8 mouse cellular contexts compared by ENCODE assay signal in genomic region chr6:108569460-108570187, GRCm38 (mm10).
DNase-seq lines count a peak whose midpoint lies in the region; ATAC-seq and TF ChIP-seq lines count a peak whose summit lies in the region.

No protein-coding gene starts in this region.

- no peak overlapping the region for H3K9ac ChIP-seq in midbrain, embryonic 11.5 days (ENCODE audit: low read length)
- no peak overlapping the region for H3K9ac ChIP-seq in midbrain, embryonic 13.5 days (replicated peaks)
- H3K9ac ChIP-seq in kidney, embryonic 16.5 days (replicated peaks; ENCODE audit: low read length) = no peak overlapping the region
- no peak overlapping the region for H3K9ac ChIP-seq in hindbrain, embryonic 12.5 days

- WGBS in midbrain, embryonic 11.5 days = 72% methylated on average over 7 of the region's 7 CpGs
- 80% methylated on average over 7 of the region's 7 CpGs for WGBS in midbrain, embryonic 13.5 days
- 18% methylated on average over 7 of the region's 7 CpGs for WGBS in kidney, embryonic 16.5 days
- 81% methylated on average over 7 of the region's 7 CpGs for WGBS in small intestine, adult 2 months
- 67% methylated on average over 7 of the region's 7 CpGs for WGBS in hindbrain, embryonic 12.5 days

- ATAC-seq in midbrain, embryonic 11.5 days (ENCODE audit: low FRiP score) = no peak
- no peak for ATAC-seq in midbrain, embryonic 13.5 days
- peak; percentile 59 for ATAC-seq in kidney, embryonic 16.5 days (ENCODE audit: low FRiP score, low TSS enrichment)
- ATAC-seq in hindbrain, embryonic 12.5 days (ENCODE audit: low FRiP score) = no peak

- H3K4me2 ChIP-seq in midbrain, embryonic 11.5 days = no peak overlapping the region
- H3K4me2 ChIP-seq in midbrain, embryonic 13.5 days (replicated peaks) = no peak overlapping the region
- no peak overlapping the region for H3K4me2 ChIP-seq in kidney, embryonic 16.5 days (replicated peaks; ENCODE audit: low read depth, low read length)
- H3K4me2 ChIP-seq in hindbrain, embryonic 12.5 days (replicated peaks) = no peak overlapping the region

- H3K4me3 ChIP-seq in midbrain, embryonic 11.5 days (ENCODE audit: low read depth, low read length) = no peak overlapping the region
- H3K4me3 ChIP-seq in midbrain, embryonic 13.5 days (replicated peaks) = no peak overlapping the region
- H3K4me3 ChIP-seq in kidney, embryonic 16.5 days (ENCODE audit: low read length) = no peak overlapping the region
- no peak overlapping the region for H3K4me3 ChIP-seq in small intestine, adult 2 months (ENCODE audit: low read depth, low read length)
- H3K4me3 ChIP-seq in hindbrain, embryonic 12.5 days = no peak overlapping the region

- H3K36me3 ChIP-seq in midbrain, embryonic 11.5 days (ENCODE audit: control insufficient read depth, insufficient read depth, low read length) = no peaks in the 10 kb centered on the region
- H3K36me3 ChIP-seq in midbrain, embryonic 13.5 days = no peaks in the 10 kb centered on the region
- H3K36me3 ChIP-seq in kidney, embryonic 16.5 days (ENCODE audit: insufficient read depth, low read length) = no peaks in the 10 kb centered on the region
- H3K36me3 ChIP-seq in small intestine, adult 2 months (ENCODE audit: control insufficient read depth, insufficient read depth, low read length) = no peaks in the 10 kb centered on the region
- H3K36me3 ChIP-seq in hindbrain, embryonic 12.5 days = no peaks in the 10 kb centered on the region

- no peak for TF ChIP-seq CTCF in small intestine, adult 2 months (IDR thresholded peaks at IDR 0.05; ENCODE audit: extremely low read depth, insufficient read length, insufficient replicate concordance, low read depth, low read length)

- peaks cover 8% of the 10 kb centered on the region; the same call in 1 of the 2 replicates for H3K4me1 ChIP-seq in midbrain, embryonic 11.5 days (ENCODE audit: control insufficient read depth, insufficient read depth, low read length)
- H3K4me1 ChIP-seq in midbrain, embryonic 13.5 days (replicated peaks) = peaks cover 15% of the 10 kb centered on the region
- peaks cover 29% of the 10 kb centered on the region for H3K4me1 ChIP-seq in kidney, embryonic 16.5 days (ENCODE audit: insufficient read depth, low read length)
- peaks cover 14% of the 10 kb centered on the region for H3K4me1 ChIP-seq in small intestine, adult 2 months (ENCODE audit: control insufficient read depth, insufficient read depth, insufficient read length, low read length)
- H3K4me1 ChIP-seq in hindbrain, embryonic 12.5 days = peaks cover 12% of the 10 kb centered on the region

- no peaks in the 10 kb centered on the region for H3K9me3 ChIP-seq in midbrain, embryonic 11.5 days (ENCODE audit: control insufficient read depth, low read length)
- no peaks in the 10 kb centered on the region for H3K9me3 ChIP-seq in midbrain, embryonic 13.5 days
- no peaks in the 10 kb centered on the region for H3K9me3 ChIP-seq in kidney, embryonic 16.5 days (ENCODE audit: low read length)
- no peaks in the 10 kb centered on the region for H3K9me3 ChIP-seq in hindbrain, embryonic 12.5 days (replicated peaks)

- H3K27ac ChIP-seq in midbrain, embryonic 11.5 days (ENCODE audit: low read depth, low read length) = no peak overlapping the region
- no peak overlapping the region for H3K27ac ChIP-seq in midbrain, embryonic 13.5 days
- peak overlapping the region; percentile 68 for H3K27ac ChIP-seq in kidney, embryonic 16.5 days (ENCODE audit: low read length)
- peak overlapping the region; percentile 94 for H3K27ac ChIP-seq in small intestine, adult 2 months (ENCODE audit: insufficient read depth, low read depth, low read length)
- H3K27ac ChIP-seq in hindbrain, embryonic 12.5 days = no peak overlapping the region

- no peaks in the 10 kb centered on the region for H3K27me3 ChIP-seq in midbrain, embryonic 11.5 days (ENCODE audit: control insufficient read depth, insufficient read depth, low read length)
- no peaks in the 10 kb centered on the region for H3K27me3 ChIP-seq in midbrain, embryonic 13.5 days
- no peaks in the 10 kb centered on the region for H3K27me3 ChIP-seq in kidney, embryonic 16.5 days (ENCODE audit: insufficient read depth, low read length)
- H3K27me3 ChIP-seq in small intestine, adult 2 months (ENCODE audit: control insufficient read depth, insufficient read depth, low read length) = no peaks in the 10 kb centered on the region
- H3K27me3 ChIP-seq in hindbrain, embryonic 12.5 days = no peaks in the 10 kb centered on the region

- TF ChIP-seq POLR2A in small intestine, adult 2 months (IDR thresholded peaks at IDR 0.05; ENCODE audit: low read depth, low read length) = no peak

- DNase-seq in midbrain, embryonic 11.5 days (ENCODE audit: low spot score, missing footprints) = peak; percentile 86
- DNase-seq in heart, adult 18-20 months = peak; percentile 37 to 61
- DNase-seq in right cerebral cortex, postnatal 10 days (ENCODE audit: low spot score in 2 of 2) = no peak
- no peak for DNase-seq in left cerebral cortex, adult 11 months (ENCODE audit: low spot score)

Comparison
In these comparisons a context has a peak if more than half of its experiments do, and no peak if none do; other contexts are left out.
1. DNase-seq: peak in midbrain, embryonic 11.5 days (single experiment) and heart, adult 18-20 months (2 of 2); none in right cerebral cortex, postnatal 10 days (0 of 2) and left cerebral cortex, adult 11 months (single experiment).
2. H3K27ac ChIP-seq: peak in kidney, embryonic 16.5 days (single experiment) and small intestine, adult 2 months (single experiment); none in midbrain, embryonic 11.5 days (single experiment), midbrain, embryonic 13.5 days (single experiment) and hindbrain, embryonic 12.5 days (single experiment).